Mouse (Mus musculus): ENCODE results near the gene Arvcf. TPM values are rescaled to one million over a fixed set of nuclear protein-coding genes. Genes with fewer than 3 reads are reported as not detected.

Gene Arvcf
- polyA plus RNA-seq, 1 experiment = 5.4 TPM

DNA sequence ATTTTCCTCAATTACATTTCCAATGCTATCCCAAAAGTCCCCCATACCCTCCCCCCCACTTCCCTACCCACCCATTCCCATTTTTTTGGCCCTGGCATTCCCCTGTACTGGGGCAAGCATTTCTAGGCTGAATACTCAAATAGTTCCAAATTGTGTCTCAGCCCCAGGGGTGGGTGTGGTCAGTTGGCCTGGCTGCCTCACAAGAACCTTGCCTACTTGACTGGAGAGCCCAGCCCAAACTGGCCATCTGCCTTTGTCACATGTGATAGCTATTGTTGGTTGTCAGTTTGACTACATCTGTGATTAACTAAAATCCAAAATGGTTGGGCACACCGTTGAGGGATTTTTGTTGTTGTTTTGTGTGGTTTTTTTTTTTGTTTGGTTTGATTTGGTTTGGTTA, 9.0 kb downstream of the Arvcf start:
- H3K27me3 ChIP-seq (ENCODE audit: control insufficient read depth, insufficient read depth, insufficient read length) = no peaks in the 10 kb centered on the region
- no peaks in the 10 kb centered on the region for H3K79me3 ChIP-seq (ENCODE audit: low read depth)
- no peaks in the 10 kb centered on the region for H3K79me2 ChIP-seq (ENCODE audit: control insufficient read depth, insufficient read depth)
- H3K36me3 ChIP-seq (ENCODE audit: control insufficient read depth, insufficient read depth) = no peaks in the 10 kb centered on the region
- no peak for TF ChIP-seq CTCF (IDR thresholded peaks at IDR 0.05; ENCODE audit: control insufficient read depth, insufficient read depth, insufficient read length)
- H3K4me3 ChIP-seq (ENCODE audit: insufficient read depth, poor library complexity, severe bottlenecking) = no peak overlapping the region
- H3ac ChIP-seq (ENCODE audit: control insufficient read depth, insufficient read length, low read depth) = no peak overlapping the region

DNA sequence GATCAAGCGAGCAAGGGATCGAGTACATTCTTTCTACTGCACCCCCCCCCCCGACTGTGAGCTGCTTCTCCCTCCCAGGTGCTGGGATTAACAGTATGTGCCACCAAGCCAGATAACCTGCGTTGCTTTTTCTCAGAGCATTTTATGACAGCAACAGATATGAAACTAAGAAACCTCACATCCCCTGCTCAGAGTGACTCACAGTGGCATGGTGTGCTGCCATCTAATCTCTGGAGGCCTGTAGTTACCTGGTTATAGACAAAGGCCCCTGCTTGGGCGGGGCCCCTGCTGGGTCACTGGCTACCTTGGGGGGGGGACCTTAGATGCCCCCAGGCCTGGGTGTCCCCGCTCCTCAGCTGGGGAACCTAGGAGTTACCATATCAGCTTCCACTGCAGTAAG, 10.0 kb downstream of the Arvcf start:
- H3K36me3 ChIP-seq (ENCODE audit: control insufficient read depth, insufficient read depth) = no peaks in the 10 kb centered on the region
- H3ac ChIP-seq (ENCODE audit: control insufficient read depth, insufficient read length, low read depth) = no peak overlapping the region
- H3K4me3 ChIP-seq (ENCODE audit: insufficient read depth, poor library complexity, severe bottlenecking) = no peak overlapping the region
- H3K79me2 ChIP-seq (ENCODE audit: control insufficient read depth, insufficient read depth) = no peaks in the 10 kb centered on the region
- no peak for TF ChIP-seq CTCF (IDR thresholded peaks at IDR 0.05; ENCODE audit: control insufficient read depth, insufficient read depth, insufficient read length)
- no peaks in the 10 kb centered on the region for H3K27me3 ChIP-seq (ENCODE audit: control insufficient read depth, insufficient read depth, insufficient read length)
- H3K79me3 ChIP-seq (ENCODE audit: low read depth) = no peaks in the 10 kb centered on the region

DNA sequence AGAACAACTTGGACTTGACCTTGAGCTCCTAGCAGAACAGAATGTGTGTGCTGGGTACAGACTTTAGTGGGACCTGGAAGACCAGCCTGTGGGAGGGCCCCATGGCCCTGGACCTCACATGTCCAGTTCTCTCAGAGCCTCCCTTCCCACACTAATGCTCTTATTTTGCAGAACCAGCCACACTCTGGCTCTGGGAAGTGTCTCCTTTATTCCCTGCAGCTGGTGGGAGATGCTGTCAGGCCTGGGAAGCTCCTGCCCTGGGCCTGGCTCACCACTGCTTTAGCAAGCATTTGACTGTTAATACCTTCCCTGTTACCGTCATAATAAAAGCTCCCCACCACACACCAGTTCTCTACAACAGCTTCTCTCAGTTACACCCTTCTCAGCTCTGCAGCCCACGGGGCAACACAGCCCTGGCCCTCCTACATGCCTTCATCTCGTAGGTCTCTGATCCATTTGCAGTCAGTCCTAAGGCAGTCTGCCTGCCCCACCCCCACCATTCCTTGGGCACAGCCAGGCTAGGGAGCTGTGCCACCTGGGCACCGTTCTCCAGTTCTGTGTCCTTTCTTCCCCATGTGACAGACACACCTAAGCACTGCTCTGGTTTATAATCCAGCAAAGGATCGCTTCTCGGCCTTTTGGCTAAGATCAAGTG, 12.3 kb downstream of the Arvcf start:
- Histone ChIP-seq H3K79me3 (ENCODE audit: low read depth) (no peaks in the 10 kb centered on the region), H3K27me3 (ENCODE audit: control insufficient read depth, insufficient read depth, insufficient read length) (no peaks in the 10 kb centered on the region), H3K79me2 (ENCODE audit: control insufficient read depth, insufficient read depth) (no peaks in the 10 kb centered on the region), H3ac (ENCODE audit: control insufficient read depth, insufficient read length, low read depth) (no peak overlapping the region), H3K36me3 (ENCODE audit: control insufficient read depth, insufficient read depth) (no peaks in the 10 kb centered on the region), H3K4me3 (ENCODE audit: insufficient read depth, poor library complexity, severe bottlenecking) (no peak overlapping the region)
- no peak for TF ChIP-seq FOSL1 (IDR thresholded peaks at IDR 0.05; ENCODE audit: insufficient read depth, low read length, poor library complexity, severe bottlenecking)
- TF ChIP-seq CEBPB (IDR thresholded peaks at IDR 0.05; ENCODE audit: low read depth) = no peak
- no peak for TF ChIP-seq USF1 (IDR thresholded peaks at IDR 0.05; ENCODE audit: low read depth)

DNA sequence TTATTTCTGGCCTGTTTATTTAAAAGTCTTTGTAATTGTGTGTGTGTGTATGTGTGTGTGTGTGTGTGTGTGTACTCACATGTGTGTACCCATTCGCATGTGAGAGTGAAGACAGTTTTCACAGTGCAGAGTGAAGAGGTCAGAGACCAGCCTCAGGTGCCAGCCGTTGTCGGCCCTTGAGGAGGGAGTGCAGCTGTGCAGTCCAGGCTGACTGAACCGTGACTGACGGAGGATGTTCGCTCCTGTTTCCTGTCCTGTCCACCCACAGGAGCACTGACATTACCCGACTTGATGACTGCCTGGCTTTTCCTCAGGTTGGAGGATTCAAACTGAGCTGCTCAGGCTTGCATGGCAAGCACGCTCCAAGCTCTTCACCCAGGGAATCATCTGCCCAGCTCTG, 15.0 kb downstream of the Arvcf start:
- H3ac ChIP-seq (ENCODE audit: control insufficient read depth, insufficient read length, low read depth) = no peak overlapping the region
- TF ChIP-seq USF1 (IDR thresholded peaks at IDR 0.05; ENCODE audit: low read depth) = no peak
- TF ChIP-seq MAX (IDR thresholded peaks at IDR 0.05) = no peak
- no peak for TF ChIP-seq MYOG (IDR thresholded peaks at IDR 0.05; ENCODE audit: control insufficient read depth, extremely low read depth, insufficient read length)
- no peak for TF ChIP-seq MYOD1 (IDR thresholded peaks at IDR 0.05; ENCODE audit: control insufficient read depth, insufficient read length, low read depth)
- no peak for TF ChIP-seq CTCF (IDR thresholded peaks at IDR 0.05; ENCODE audit: control insufficient read depth, insufficient read depth, insufficient read length)
- no peak for TF ChIP-seq FOSL1 (IDR thresholded peaks at IDR 0.05; ENCODE audit: insufficient read depth, low read length, poor library complexity, severe bottlenecking)
- no peak for TF ChIP-seq CEBPB (IDR thresholded peaks at IDR 0.05; ENCODE audit: low read depth)
- H3K79me3 ChIP-seq (ENCODE audit: low read depth) = no peaks in the 10 kb centered on the region

DNA sequence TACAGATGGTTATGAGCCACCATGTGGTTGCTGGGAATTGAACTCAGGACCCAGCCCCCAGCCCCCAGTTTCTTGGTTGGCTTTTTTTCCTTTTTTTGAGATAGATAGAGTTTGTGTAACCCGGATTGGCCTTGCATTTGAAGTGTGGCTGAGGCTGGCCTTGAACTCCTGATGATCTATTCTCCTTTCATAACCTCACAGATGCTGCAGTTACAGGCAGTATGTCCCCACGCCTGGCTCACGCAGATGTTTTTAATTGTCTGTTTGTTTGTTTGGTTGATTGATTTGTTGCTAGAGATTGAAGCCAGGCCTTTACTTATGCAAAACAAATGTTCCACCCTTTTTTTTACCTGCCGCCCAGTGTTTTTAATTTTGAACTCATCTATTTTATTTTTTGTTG, 18.9 kb downstream of the Arvcf start:
- no peak for TF ChIP-seq CTCF (IDR thresholded peaks at IDR 0.05; ENCODE audit: control insufficient read depth, insufficient read depth, insufficient read length)
- TF ChIP-seq CEBPB (IDR thresholded peaks at IDR 0.05; ENCODE audit: low read depth) = no peak
- TF ChIP-seq MAX (IDR thresholded peaks at IDR 0.05) = no peak
- no peak for TF ChIP-seq USF1 (IDR thresholded peaks at IDR 0.05; ENCODE audit: low read depth)
- TF ChIP-seq MYOG (IDR thresholded peaks at IDR 0.05; ENCODE audit: control insufficient read depth, extremely low read depth, insufficient read length) = no peak
- no peak for TF ChIP-seq FOSL1 (IDR thresholded peaks at IDR 0.05; ENCODE audit: insufficient read depth, low read length, poor library complexity, severe bottlenecking)
- TF ChIP-seq MYOD1 (IDR thresholded peaks at IDR 0.05; ENCODE audit: control insufficient read depth, insufficient read length, low read depth) = no peak
- Histone ChIP-seq H3K79me3 (ENCODE audit: low read depth) (no peaks in the 10 kb centered on the region), H3K4me3 (ENCODE audit: insufficient read depth, poor library complexity, severe bottlenecking) (no peak overlapping the region), H3K36me3 (ENCODE audit: control insufficient read depth, insufficient read depth) (no peaks in the 10 kb centered on the region), H3K27me3 (ENCODE audit: control insufficient read depth, insufficient read depth, insufficient read length) (no peaks in the 10 kb centered on the region), H3ac (ENCODE audit: control insufficient read depth, insufficient read length, low read depth) (no peak overlapping the region), H3K79me2 (ENCODE audit: control insufficient read depth, insufficient read depth) (no peaks in the 10 kb centered on the region)

More for the DNA sequence above, 15.0 kb downstream of the Arvcf start:
- H3K4me3 ChIP-seq (ENCODE audit: insufficient read depth, poor library complexity, severe bottlenecking) = no peak overlapping the region
- H3K36me3 ChIP-seq (ENCODE audit: control insufficient read depth, insufficient read depth) = no peaks in the 10 kb centered on the region
- no peaks in the 10 kb centered on the region for H3K79me2 ChIP-seq (ENCODE audit: control insufficient read depth, insufficient read depth)
- H3K27me3 ChIP-seq (ENCODE audit: control insufficient read depth, insufficient read depth, insufficient read length) = no peaks in the 10 kb centered on the region

DNA sequence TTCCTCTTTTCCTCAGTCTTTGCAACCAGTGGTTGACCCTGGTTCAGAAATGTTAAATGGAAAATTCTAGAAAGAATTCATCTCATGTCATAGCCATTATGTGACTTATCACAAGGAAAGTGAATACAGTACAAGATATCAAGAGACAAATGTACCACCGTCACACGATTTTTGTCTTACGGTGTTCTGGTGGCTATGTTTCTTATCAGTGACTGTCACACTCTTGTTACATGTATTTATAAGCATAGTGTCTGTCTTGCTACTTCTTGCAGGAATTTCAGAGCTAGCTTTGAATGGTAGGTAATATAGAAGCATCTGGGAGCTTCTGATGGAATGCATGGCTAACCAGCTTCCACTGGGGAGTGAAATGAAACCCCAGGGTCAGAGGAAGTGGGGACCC, 22.2 kb downstream of the Arvcf start:
- Histone ChIP-seq H3K4me3 (ENCODE audit: insufficient read depth, poor library complexity, severe bottlenecking) (no peak overlapping the region), H3K36me3 (ENCODE audit: control insufficient read depth, insufficient read depth) (no peaks in the 10 kb centered on the region), H3K79me2 (ENCODE audit: control insufficient read depth, insufficient read depth) (no peaks in the 10 kb centered on the region), H3ac (ENCODE audit: control insufficient read depth, insufficient read length, low read depth) (no peak overlapping the region), H3K27me3 (ENCODE audit: control insufficient read depth, insufficient read depth, insufficient read length) (no peaks in the 10 kb centered on the region), H3K79me3 (ENCODE audit: low read depth) (no peaks in the 10 kb centered on the region)
- no peak for TF ChIP-seq FOSL1 (IDR thresholded peaks at IDR 0.05; ENCODE audit: insufficient read depth, low read length, poor library complexity, severe bottlenecking)
- TF ChIP-seq MYOD1 (IDR thresholded peaks at IDR 0.05; ENCODE audit: control insufficient read depth, insufficient read length, low read depth) = no peak
- no peak for TF ChIP-seq USF1 (IDR thresholded peaks at IDR 0.05; ENCODE audit: low read depth)
- no peak for TF ChIP-seq CEBPB (IDR thresholded peaks at IDR 0.05; ENCODE audit: low read depth)
- TF ChIP-seq MAX (IDR thresholded peaks at IDR 0.05) = no peak
- no peak for TF ChIP-seq MYOG (IDR thresholded peaks at IDR 0.05; ENCODE audit: control insufficient read depth, extremely low read depth, insufficient read length)
- TF ChIP-seq CTCF (IDR thresholded peaks at IDR 0.05; ENCODE audit: control insufficient read depth, insufficient read depth, insufficient read length) = no peak

All from C2C12 (cell line).